Mouse (Mus musculus): ENCODE data around the gene Kcnip3. TPM values are rescaled to one million over a fixed set of nuclear protein-coding genes. Genes with fewer than 3 reads are reported as not detected.
A peak's percentile ranks its signal among the peaks of the same experiment; 100 is the strongest.

The Kcnip3 gene
- polyA plus RNA-seq, 1 experiment from 2014 or later = 5.6 TPM

GRCm38 (mm10) chr2:127471281-127471680 lies 50.6 kb downstream of the Kcnip3 start:
- Histone ChIP-seq H3K9me3 (ENCODE audit: control insufficient read depth, low read length) (no peaks in the 10 kb centered on the region), H3K9ac (ENCODE audit: low read depth, low read length) (no peak overlapping the region), H3K27ac (replicated peaks; ENCODE audit: low read depth, low read length) (no peak overlapping the region), H3K4me3 (ENCODE audit: low read depth, low read length) (no peak overlapping the region), H3K4me1 (ENCODE audit: control insufficient read depth, insufficient read depth, low read length) (no peaks in the 10 kb centered on the region), H3K27me3 (replicated peaks; ENCODE audit: control insufficient read depth, insufficient read depth, low read length) (no peaks in the 10 kb centered on the region; the same call in 1 of the 2 replicates), H3K36me3 (ENCODE audit: control insufficient read depth, insufficient read depth, low read length) (no peaks in the 10 kb centered on the region), H3K4me2 (ENCODE audit: low read depth, low read length) (no peak overlapping the region)
- DNase-seq (ENCODE audit: low spot score) = no peak
- WGBS = 87% methylated on average over 8 of the region's 8 CpGs
- no peak for ATAC-seq (ENCODE audit: low read depth)

- H3K27ac ChIP-seq (replicated peaks; ENCODE audit: low read depth, low read length) = no peak overlapping the region
- H3K4me1 ChIP-seq (ENCODE audit: control insufficient read depth, insufficient read depth, low read length) = no peaks in the 10 kb centered on the region
- 90% methylated on average over 10 of the region's 10 CpGs for WGBS
- DNase-seq (ENCODE audit: low spot score) (no peak), ATAC-seq (ENCODE audit: low read depth) (no peak)
- H3K36me3 ChIP-seq (ENCODE audit: control insufficient read depth, insufficient read depth, low read length) = no peaks in the 10 kb centered on the region
- no peak overlapping the region for H3K9ac ChIP-seq (ENCODE audit: low read depth, low read length)
- no peak overlapping the region for H3K4me2 ChIP-seq (ENCODE audit: low read depth, low read length)
- H3K27me3 ChIP-seq (replicated peaks; ENCODE audit: control insufficient read depth, insufficient read depth, low read length) = no peaks in the 10 kb centered on the region; the same call in 1 of the 2 replicates
- no peak overlapping the region for H3K4me3 ChIP-seq (ENCODE audit: low read depth, low read length)
- no peaks in the 10 kb centered on the region for H3K9me3 ChIP-seq (ENCODE audit: control insufficient read depth, low read length)
Measured at GRCm38 (mm10) chr2:127470661-127471060, 51.2 kb downstream of the Kcnip3 start.

GRCm38 (mm10) chr2:127470183-127470582 lies 51.7 kb downstream of the Kcnip3 start:
- no peak overlapping the region for H3K4me2 ChIP-seq (ENCODE audit: low read depth, low read length)
- H3K36me3 ChIP-seq (ENCODE audit: control insufficient read depth, insufficient read depth, low read length) = no peaks in the 10 kb centered on the region
- no peaks in the 10 kb centered on the region for H3K4me1 ChIP-seq (ENCODE audit: control insufficient read depth, insufficient read depth, low read length)
- H3K4me3 ChIP-seq (ENCODE audit: low read depth, low read length) = no peak overlapping the region
- H3K9me3 ChIP-seq (ENCODE audit: control insufficient read depth, low read length) = no peaks in the 10 kb centered on the region
- H3K27me3 ChIP-seq (replicated peaks; ENCODE audit: control insufficient read depth, insufficient read depth, low read length) = no peaks in the 10 kb centered on the region; the same call in 1 of the 2 replicates
- ATAC-seq (ENCODE audit: low read depth) (no peak), DNase-seq (ENCODE audit: low spot score) (no peak)
- WGBS = 64% methylated on average over 5 of the region's 5 CpGs
- H3K9ac ChIP-seq (ENCODE audit: low read depth, low read length) = no peak overlapping the region
- H3K27ac ChIP-seq (replicated peaks; ENCODE audit: low read depth, low read length) = no peak overlapping the region

- no peaks in the 10 kb centered on the region for H3K9me3 ChIP-seq (ENCODE audit: control insufficient read depth, low read length)
- H3K4me2 ChIP-seq (ENCODE audit: low read depth, low read length) = no peak overlapping the region
- H3K36me3 ChIP-seq (ENCODE audit: control insufficient read depth, insufficient read depth, low read length) = no peaks in the 10 kb centered on the region
- H3K4me1 ChIP-seq (ENCODE audit: control insufficient read depth, insufficient read depth, low read length) = no peaks in the 10 kb centered on the region
- H3K27ac ChIP-seq (replicated peaks; ENCODE audit: low read depth, low read length) = no peak overlapping the region
- ATAC-seq (ENCODE audit: low read depth) = peak; percentile 75; the same call in 1 of the 2 replicates
- H3K27me3 ChIP-seq (replicated peaks; ENCODE audit: control insufficient read depth, insufficient read depth, low read length) = no peaks in the 10 kb centered on the region
- no peak overlapping the region for H3K4me3 ChIP-seq (ENCODE audit: low read depth, low read length)
- H3K9ac ChIP-seq (ENCODE audit: low read depth, low read length) = no peak overlapping the region
- WGBS = 10% methylated on average over 8 of the region's 8 CpGs
- peak; percentile 76 for DNase-seq (ENCODE audit: low spot score)
Measured at GRCm38 (mm10) chr2:127462314-127462713, 59.6 kb downstream of the Kcnip3 start.

GRCm38 (mm10) chr2:127461351-127461750 lies 60.5 kb downstream of the Kcnip3 start:
- no peak for ATAC-seq (ENCODE audit: low read depth)

GRCm38 (mm10) chr2:127459341-127459740 lies 62.6 kb downstream of the Kcnip3 start:
- WGBS = 76% methylated on average over 2 of the region's 2 CpGs
- no peaks in the 10 kb centered on the region for H3K36me3 ChIP-seq (ENCODE audit: control insufficient read depth, insufficient read depth, low read length)
- H3K9me3 ChIP-seq (ENCODE audit: control insufficient read depth, low read length) = no peaks in the 10 kb centered on the region
- H3K4me1 ChIP-seq (ENCODE audit: control insufficient read depth, insufficient read depth, low read length) = no peaks in the 10 kb centered on the region
- no peaks in the 10 kb centered on the region for H3K27me3 ChIP-seq (replicated peaks; ENCODE audit: control insufficient read depth, insufficient read depth, low read length)
- H3K27ac ChIP-seq (replicated peaks; ENCODE audit: low read depth, low read length) = no peak overlapping the region
- no peak for DNase-seq (ENCODE audit: low spot score)
- no peak overlapping the region for H3K4me3 ChIP-seq (ENCODE audit: low read depth, low read length)
- H3K4me2 ChIP-seq (ENCODE audit: low read depth, low read length) = no peak overlapping the region
- ATAC-seq (ENCODE audit: low read depth) = no peak
- H3K9ac ChIP-seq (ENCODE audit: low read depth, low read length) = no peak overlapping the region

More at GRCm38 (mm10) chr2:127461351-127461750, 60.5 kb downstream of the Kcnip3 start:
- H3K9ac ChIP-seq (ENCODE audit: low read depth, low read length) = no peak overlapping the region
- no peaks in the 10 kb centered on the region for H3K27me3 ChIP-seq (replicated peaks; ENCODE audit: control insufficient read depth, insufficient read depth, low read length)
- H3K4me1 ChIP-seq (ENCODE audit: control insufficient read depth, insufficient read depth, low read length) = no peaks in the 10 kb centered on the region
- no peak overlapping the region for H3K27ac ChIP-seq (replicated peaks; ENCODE audit: low read depth, low read length)
- 36% methylated on average over 9 of the region's 9 CpGs for WGBS
- no peaks in the 10 kb centered on the region for H3K36me3 ChIP-seq (ENCODE audit: control insufficient read depth, insufficient read depth, low read length)
- H3K9me3 ChIP-seq (ENCODE audit: control insufficient read depth, low read length) = no peaks in the 10 kb centered on the region
- H3K4me3 ChIP-seq (ENCODE audit: low read depth, low read length) = no peak overlapping the region
- H3K4me2 ChIP-seq (ENCODE audit: low read depth, low read length) = no peak overlapping the region
- DNase-seq (ENCODE audit: low spot score) = no peak

- Histone ChIP-seq H3K36me3 (ENCODE audit: control insufficient read depth, insufficient read depth, low read length) (no peaks in the 10 kb centered on the region), H3K4me3 (ENCODE audit: low read depth, low read length) (no peak overlapping the region), H3K4me2 (ENCODE audit: low read depth, low read length) (no peak overlapping the region), H3K9me3 (ENCODE audit: control insufficient read depth, low read length) (no peaks in the 10 kb centered on the region), H3K9ac (ENCODE audit: low read depth, low read length) (no peak overlapping the region), H3K27me3 (replicated peaks; ENCODE audit: control insufficient read depth, insufficient read depth, low read length) (no peaks in the 10 kb centered on the region), H3K27ac (replicated peaks; ENCODE audit: low read depth, low read length) (no peak overlapping the region), H3K4me1 (ENCODE audit: control insufficient read depth, insufficient read depth, low read length) (no peaks in the 10 kb centered on the region)
- 5% methylated on average over 5 of the region's 5 CpGs for WGBS
- no peak for ATAC-seq (ENCODE audit: low read depth)
- peak; percentile 63 for DNase-seq (ENCODE audit: low spot score)
Measured at GRCm38 (mm10) chr2:127453764-127454163, 68.1 kb downstream of the Kcnip3 start.

GRCm38 (mm10) chr2:127453141-127453540 lies 68.8 kb downstream of the Kcnip3 start:
- Histone ChIP-seq H3K4me1 (ENCODE audit: control insufficient read depth, insufficient read depth, low read length) (no peaks in the 10 kb centered on the region), H3K27ac (replicated peaks; ENCODE audit: low read depth, low read length) (no peak overlapping the region), H3K36me3 (ENCODE audit: control insufficient read depth, insufficient read depth, low read length) (no peaks in the 10 kb centered on the region), H3K4me3 (ENCODE audit: low read depth, low read length) (no peak overlapping the region), H3K4me2 (ENCODE audit: low read depth, low read length) (no peak overlapping the region), H3K9ac (ENCODE audit: low read depth, low read length) (no peak overlapping the region), H3K9me3 (ENCODE audit: control insufficient read depth, low read length) (no peaks in the 10 kb centered on the region), H3K27me3 (replicated peaks; ENCODE audit: control insufficient read depth, insufficient read depth, low read length) (no peaks in the 10 kb centered on the region)
- DNase-seq (ENCODE audit: low spot score) = no peak
- no peak for ATAC-seq (ENCODE audit: low read depth)
- WGBS = 85% methylated on average over 9 of the region's 9 CpGs

- DNase-seq (ENCODE audit: low spot score) (no peak), ATAC-seq (ENCODE audit: low read depth) (no peak)
- Histone ChIP-seq H3K36me3 (ENCODE audit: control insufficient read depth, insufficient read depth, low read length) (no peaks in the 10 kb centered on the region), H3K4me2 (ENCODE audit: low read depth, low read length) (no peak overlapping the region), H3K9ac (ENCODE audit: low read depth, low read length) (no peak overlapping the region), H3K4me3 (ENCODE audit: low read depth, low read length) (no peak overlapping the region), H3K27me3 (replicated peaks; ENCODE audit: control insufficient read depth, insufficient read depth, low read length) (no peaks in the 10 kb centered on the region), H3K27ac (replicated peaks; ENCODE audit: low read depth, low read length) (no peak overlapping the region), H3K4me1 (ENCODE audit: control insufficient read depth, insufficient read depth, low read length) (no peaks in the 10 kb centered on the region), H3K9me3 (ENCODE audit: control insufficient read depth, low read length) (no peaks in the 10 kb centered on the region)
- 47% methylated on average over 6 of the region's 6 CpGs for WGBS
Measured at GRCm38 (mm10) chr2:127451748-127452147, 70.1 kb downstream of the Kcnip3 start.

Data from embryonic facial prominence, embryonic 14.5 days (tissue).